In genomic region chr11:120303559-120304349, GRCm38 (mm10) we compare ENCODE assay signal across 11 mouse cellular contexts. TPM values are rescaled to one million over a fixed set of nuclear protein-coding genes. Genes with fewer than 3 reads are reported as not detected.
DNase-seq lines count a peak whose midpoint lies in the region; ATAC-seq lines count a peak whose summit lies in the region.
"Had no signal": no experiment of that assay in that cellular context is flagged by ENCODE, and none has a peak within 500 bp of the region (broad histone marks: within the 10 kb centered on the region; RNA-seq: fewer than 3 reads in every experiment).

No protein-coding gene starts in this region.

- no peak overlapping the region for H3K27ac ChIP-seq in neural tube, embryonic 14.5 days (ENCODE audit: low read depth, low read length)

- 93% methylated on average over 21 of the region's 21 CpGs for WGBS in neural tube, embryonic 14.5 days

- H3K36me3 ChIP-seq in megakaryocyte, embryonic 14.5 days (replicated peaks; ENCODE audit: low read length) = no peaks in the 10 kb centered on the region
- no peaks in the 10 kb centered on the region for H3K36me3 ChIP-seq in neural tube, embryonic 14.5 days (ENCODE audit: control insufficient read depth, insufficient read depth, low read length)

- H3K9ac ChIP-seq in neural tube, embryonic 14.5 days (replicated peaks; ENCODE audit: low read depth, low read length) = 0 out of 2 replicates have a peak overlapping the region, but pooled peaks have one; percentile 69

- peak; percentile 4 for DNase-seq in adrenal gland, postnatal 14 days
- DNase-seq in adrenal gland, postnatal 25 days = no peak
- peak; percentile 88 for DNase-seq in liver
- no peak for DNase-seq in right cerebral cortex, adult 2 months (ENCODE audit: low spot score in 2 of 2)
- DNase-seq: lung, postnatal 10 days had no signal

- H3K4me2 ChIP-seq in neural tube, embryonic 14.5 days (ENCODE audit: low read depth, low read length) = peak overlapping the region; percentile 80; the same call in 1 of the 2 replicates

- ATAC-seq in megakaryocyte, adult 5-6 weeks (ENCODE audit: poor library complexity, severe bottlenecking) = no peak
- ATAC-seq in neural tube, embryonic 14.5 days (ENCODE audit: low read depth) = no peak
- ATAC-seq in CD4-positive, CD25-positive, alpha-beta regulatory T cell, adult 4 months = no peak
- ATAC-seq: Patski had no signal

- H3K9me3 ChIP-seq in megakaryocyte, embryonic 14.5 days = no peaks in the 10 kb centered on the region
- H3K9me3 ChIP-seq in neural tube, embryonic 14.5 days (ENCODE audit: control insufficient read depth, low read length) = no peaks in the 10 kb centered on the region

- peak overlapping the region; percentile 35 for H3K4me3 ChIP-seq in megakaryocyte, embryonic 14.5 days (replicated peaks)
- H3K4me3 ChIP-seq in neural tube, embryonic 14.5 days (ENCODE audit: low read depth, low read length) = no peak overlapping the region

- peaks cover 62% of the 10 kb centered on the region for H3K27me3 ChIP-seq in megakaryocyte, embryonic 14.5 days (replicated peaks)
- no peaks in the 10 kb centered on the region for H3K27me3 ChIP-seq in neural tube, embryonic 14.5 days (ENCODE audit: control insufficient read depth, insufficient read depth, low read length)

- H3K4me1 ChIP-seq in megakaryocyte, embryonic 14.5 days = peaks cover 90% of the 10 kb centered on the region
- peaks cover 29% of the 10 kb centered on the region for H3K4me1 ChIP-seq in neural tube, embryonic 14.5 days (ENCODE audit: control insufficient read depth, insufficient read depth, low read length)

RNA-seq across cellular contexts. Expression of gene Actg1, which starts 44.6 kb away (rescaled TPM):
- 1,064 and 1,109 TPM in 2 replicates for total RNA-seq in adrenal gland, postnatal 14 days (2021)
- 1,036 and 1,352 TPM in 2 replicates for total RNA-seq in adrenal gland, postnatal 25 days (2021)
- 2,399 and 2,630 TPM in 2 replicates for polyA plus RNA-seq in megakaryocyte, embryonic 14.5 days (2012; ENCODE audit: insufficient read depth, low replicate concordance)
- 4,212 and 4,544 TPM in 2 replicates for total RNA-seq in megakaryocyte, adult 5-6 weeks (2015)
- total RNA-seq in megakaryocyte, adult 5-6 weeks (2017) = 2,305 and 2,430 TPM in 2 replicates
- 4,176 and 4,177 TPM in 2 replicates for polyA plus RNA-seq in neural tube, embryonic 14.5 days (2014; fragmentation: Nextera tagmentation; extraction: Ambion mirVana)
- polyA plus RNA-seq in CD4-positive, CD25-positive, alpha-beta regulatory T cell, adult 4 months (2017; shearing (Covaris generic)) = 1,000 to 10,000 TPM; 2,387 to 3,192 TPM

RNA-seq across cellular contexts. Expression of gene Fscn2, which starts 57.6 kb away (rescaled TPM):
- total RNA-seq in adrenal gland, postnatal 14 days (2021) = 0.37 and 0.71 TPM in 2 replicates
- total RNA-seq in adrenal gland, postnatal 25 days (2021) = 0.79 TPM in 1 of 2 replicates, not detected in the other
- polyA plus RNA-seq in megakaryocyte, embryonic 14.5 days (2012; ENCODE audit: insufficient read depth, low replicate concordance) = 1.7 and 3.0 TPM in 2 replicates
- not detected in 2 replicates for total RNA-seq in megakaryocyte, adult 5-6 weeks (2015)
- total RNA-seq in megakaryocyte, adult 5-6 weeks (2017) = not detected in 2 replicates
- polyA plus RNA-seq in neural tube, embryonic 14.5 days (2014; fragmentation: Nextera tagmentation; extraction: Ambion mirVana) = 0.63 and 1.7 TPM in 2 replicates
- under 1 TPM; 0.67 to 0.99 TPM for polyA plus RNA-seq in CD4-positive, CD25-positive, alpha-beta regulatory T cell, adult 4 months (2017; shearing (Covaris generic))
- polyA plus RNA-seq: spleen, adult 2 months had no signal

Comparison
In these comparisons a context has a peak if more than half of its experiments do, and no peak if none do; other contexts are left out.
1. DNase-seq: peak in adrenal gland, postnatal 14 days (single experiment) and liver (single experiment); none in adrenal gland, postnatal 25 days (single experiment) and right cerebral cortex, adult 2 months (0 of 2).